Mouse (Mus musculus) liver, postnatal 0 days (tissue): ENCODE results near the gene Sct.

Source experiments
- CTCF ChIP-seq: sonication (generic); IDR thresholded peaks from 2 replicates; pipeline ENCODE4 v1.5.1; 2016; ENCODE audit warnings: antibody characterized with exemption, low read depth
- EP300 ChIP-seq: IDR thresholded peaks from 2 replicates; pipeline ENCODE4 v1.6.1; 2016; ENCODE audit warnings: antibody characterized with exemption, low read depth, mild to moderate bottlenecking

DNA sequence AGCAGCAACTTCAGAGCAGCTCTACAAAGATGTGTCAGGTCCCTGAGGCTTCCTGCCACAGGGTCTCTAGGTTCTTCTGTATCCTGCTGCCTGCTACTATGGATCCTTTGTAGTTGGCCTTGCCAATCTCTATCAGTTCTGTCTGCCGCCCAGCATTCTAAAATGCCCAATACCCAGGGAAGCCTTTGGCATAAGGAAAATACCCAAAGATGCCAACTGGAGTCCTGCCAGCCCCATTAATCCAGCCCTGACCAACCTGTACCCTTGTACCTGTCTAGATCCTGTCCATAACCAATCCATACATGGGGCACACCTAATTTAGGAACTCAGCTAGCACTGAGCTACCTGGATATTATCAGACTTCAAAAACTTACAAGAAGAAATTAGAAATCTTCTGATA lies 45.8 kb upstream of the Sct start:
- TF ChIP-seq CTCF (no peak), EP300 (no peak)
